Mouse (Mus musculus): ENCODE data around the gene 6430628N08Rik. TPM values are rescaled to one million over a fixed set of nuclear protein-coding genes. Genes with fewer than 3 reads are reported as not detected.
A peak's percentile ranks its signal among the peaks of the same experiment; 100 is the strongest.

6430628N08Rik gene
- total RNA-seq (2021): not detected
- long read RNA-seq, experiment 1: 0 reads
- long read RNA-seq, experiment 2: 0 reads

DNA sequence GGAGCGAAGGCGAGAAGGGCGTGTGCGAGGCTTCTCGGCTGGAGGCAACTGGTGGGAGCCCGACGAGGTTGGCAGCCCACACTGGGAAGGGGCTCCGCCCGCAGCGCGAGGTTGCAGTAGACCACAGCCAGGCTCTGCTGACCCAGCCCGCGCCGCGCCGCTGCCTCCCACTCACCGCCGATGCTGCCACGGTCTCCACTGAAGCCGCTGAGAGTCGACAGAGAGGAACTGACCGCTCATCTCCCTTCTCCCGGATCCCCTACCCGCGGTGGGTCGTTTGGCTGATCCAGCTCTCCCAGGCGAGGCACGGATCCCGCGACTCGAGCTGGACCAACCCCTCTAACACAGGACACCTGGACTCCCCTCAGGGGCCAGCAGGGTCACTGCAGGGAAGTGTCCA is at the start of gene 6430628N08Rik:
TSS of gene 6430628N08Rik (plus strand) at position 113 of the 400 bp plus-strand sequence.
- DNase-seq: no peak
- intact Hi-C loops (cut with DNase I): no loop called here

DNA sequence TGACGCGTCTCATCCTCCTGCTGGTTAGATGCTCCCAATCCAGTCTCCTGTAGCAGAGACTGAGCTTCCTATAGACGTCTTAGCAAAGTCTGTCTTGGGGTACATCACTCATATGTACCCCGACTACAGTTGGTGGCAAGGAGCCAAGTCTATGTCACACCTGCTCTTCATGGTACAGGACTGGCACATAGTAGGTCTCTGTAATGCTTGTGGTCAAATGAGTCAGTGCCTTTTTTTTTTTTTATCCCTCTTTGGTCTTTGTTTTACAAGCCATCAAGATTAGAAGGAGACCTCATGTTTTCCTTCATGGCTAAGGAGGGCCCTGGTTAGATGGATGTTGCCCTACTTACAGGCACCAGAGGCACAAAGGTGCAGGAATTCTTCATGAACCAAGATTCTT is 49.6 kb upstream of the 6430628N08Rik start:
- DNase-seq: no peak
- intact Hi-C loops (cut with DNase I): no loop called here

DNA sequence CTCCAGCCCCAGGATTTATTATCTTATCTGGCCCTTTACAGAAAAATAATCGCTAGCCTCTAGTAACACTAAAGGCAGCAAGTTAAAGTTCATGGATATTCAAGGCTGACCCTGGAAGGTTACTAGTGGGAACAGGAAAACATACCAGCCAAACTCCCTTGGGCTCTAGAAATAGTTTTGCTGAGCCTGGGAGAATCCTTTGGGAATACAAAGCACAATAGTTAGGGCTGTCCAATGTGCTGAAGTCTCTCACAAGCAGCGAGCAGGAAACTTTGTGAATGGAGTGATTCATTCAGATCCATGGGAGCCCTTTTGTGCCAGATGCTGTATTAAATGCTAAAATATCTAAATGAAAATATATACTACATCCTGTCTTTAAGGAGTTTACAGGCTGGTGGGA is 43.8 kb upstream of the 6430628N08Rik start:
- intact Hi-C loops (cut with DNase I): no loop called here
- peak in 1 of 2 experiments; percentile 23 for DNase-seq

DNA sequence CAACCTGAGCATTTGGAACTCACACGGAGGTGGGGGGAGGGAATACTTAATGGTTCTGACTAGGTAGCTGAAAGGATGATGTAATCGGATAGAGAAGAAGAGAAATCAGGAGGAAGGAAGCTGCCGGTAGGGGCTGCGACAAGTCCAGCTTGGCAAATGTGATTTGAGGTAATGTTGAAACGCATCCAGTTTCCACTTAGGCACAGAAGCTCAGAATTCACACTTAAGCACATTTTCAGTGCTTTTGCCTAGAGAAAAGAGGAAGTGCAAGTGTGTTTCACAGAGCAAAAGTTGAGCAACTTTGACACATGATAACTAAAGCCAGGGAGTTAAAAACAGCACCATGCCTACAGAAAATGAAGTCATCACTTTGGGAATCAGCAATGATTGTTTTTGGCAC is 43.1 kb upstream of the 6430628N08Rik start:
- DNase-seq: no peak

DNA sequence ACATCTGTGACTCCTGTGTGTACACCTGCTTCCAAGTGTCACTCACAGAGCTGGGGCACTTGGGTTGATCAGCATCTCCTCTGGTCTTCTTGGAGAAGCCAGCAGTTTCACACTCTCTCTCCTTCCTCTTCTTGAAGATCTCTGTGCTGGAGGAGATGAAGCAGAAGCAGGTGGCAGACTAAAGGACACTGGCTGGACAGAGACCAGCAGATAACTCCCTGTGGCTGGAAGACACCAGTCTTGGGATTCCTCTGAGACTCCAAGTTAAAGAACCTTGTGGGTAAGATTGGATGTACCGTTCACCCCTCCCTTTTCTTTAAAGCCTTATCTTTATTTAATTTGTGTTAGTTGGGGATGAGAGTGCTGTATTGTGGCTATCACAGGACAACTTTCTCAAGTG is 42.4 kb upstream of the 6430628N08Rik start:
- no peak for DNase-seq

More for the DNA sequence above, 43.1 kb upstream of the 6430628N08Rik start:
- intact Hi-C loops (cut with DNase I): no loop called here

DNA sequence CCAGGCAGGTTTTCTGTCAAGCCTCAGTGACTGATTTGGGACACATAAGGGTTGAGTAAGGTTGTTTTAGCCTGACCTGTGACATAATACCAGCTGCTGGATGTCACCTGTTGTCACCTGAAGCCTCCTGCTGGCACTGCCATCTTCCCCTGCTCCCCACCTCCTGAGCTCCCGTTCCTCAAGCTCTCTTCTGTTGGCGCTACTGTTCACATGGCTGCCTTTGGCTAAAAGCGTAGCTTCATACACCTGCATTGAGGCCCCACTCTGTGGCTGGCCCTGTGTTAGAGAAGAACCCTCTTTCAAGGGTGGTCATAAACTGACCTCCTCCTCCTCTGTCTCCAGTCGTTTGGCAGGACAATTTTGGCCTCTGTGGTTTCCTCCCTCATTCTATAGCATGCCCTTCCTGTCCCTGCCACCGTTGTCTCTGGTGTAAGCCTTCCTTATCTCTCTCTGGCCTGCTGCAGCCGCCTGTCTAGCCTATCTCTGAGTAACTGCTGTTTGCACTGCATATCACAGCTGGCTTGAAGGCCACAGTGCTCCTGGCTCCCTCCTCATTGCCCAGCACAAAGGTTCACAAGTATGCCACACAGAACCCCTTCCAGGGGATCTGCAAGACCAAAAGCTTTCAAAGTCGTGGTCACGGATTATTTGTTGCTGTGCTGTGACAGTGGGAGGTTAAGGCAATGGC is 41.3 kb upstream of the 6430628N08Rik start:
- no peak for DNase-seq
- intact Hi-C loops (cut with DNase I): no loop called here

More for the DNA sequence above, 42.4 kb upstream of the 6430628N08Rik start:
- intact Hi-C loops (cut with DNase I): no loop called here

DNA sequence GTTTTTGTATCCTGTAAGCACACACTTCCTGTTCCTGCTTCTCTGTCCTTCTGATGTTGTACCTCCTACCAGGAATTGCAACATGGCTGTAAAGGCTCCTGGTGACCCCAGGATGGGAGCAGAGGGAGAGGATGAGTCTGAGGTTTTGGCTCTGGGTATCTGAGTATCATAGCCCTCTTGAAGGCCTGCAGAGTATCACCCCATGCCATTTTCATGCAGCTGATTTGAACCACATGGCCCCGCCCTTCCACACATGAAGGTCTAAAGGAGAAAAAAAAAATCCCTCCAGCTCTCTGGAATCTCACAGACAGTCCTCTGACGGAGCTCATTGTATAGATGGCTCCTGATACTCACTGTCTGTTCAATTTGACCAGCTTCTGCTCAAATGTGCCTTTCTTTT is 40.4 kb upstream of the 6430628N08Rik start:
- no peak for DNase-seq
- intact Hi-C loops (cut with DNase I): no loop called here

DNA sequence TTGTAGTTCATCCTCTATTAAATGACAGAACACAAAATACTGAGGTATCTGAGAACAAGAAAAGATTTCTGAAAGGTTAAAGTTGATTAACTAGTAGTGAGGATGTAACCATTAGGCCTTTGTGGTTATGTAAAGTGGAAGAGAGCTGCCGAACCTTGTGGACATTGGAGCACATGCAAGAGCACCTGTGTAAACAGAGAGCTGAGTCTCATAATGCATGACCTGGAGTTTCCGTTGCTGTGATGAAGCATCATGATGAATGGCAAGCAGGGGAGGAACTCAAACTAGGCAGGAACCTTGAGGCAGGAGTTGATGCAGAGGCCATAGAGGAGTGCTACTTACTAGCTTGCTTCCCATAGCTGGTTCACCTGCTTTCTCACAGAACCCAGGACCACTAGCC is 39.8 kb upstream of the 6430628N08Rik start:
- intact Hi-C loops (cut with DNase I): no loop called here
- no peak for DNase-seq

DNA sequence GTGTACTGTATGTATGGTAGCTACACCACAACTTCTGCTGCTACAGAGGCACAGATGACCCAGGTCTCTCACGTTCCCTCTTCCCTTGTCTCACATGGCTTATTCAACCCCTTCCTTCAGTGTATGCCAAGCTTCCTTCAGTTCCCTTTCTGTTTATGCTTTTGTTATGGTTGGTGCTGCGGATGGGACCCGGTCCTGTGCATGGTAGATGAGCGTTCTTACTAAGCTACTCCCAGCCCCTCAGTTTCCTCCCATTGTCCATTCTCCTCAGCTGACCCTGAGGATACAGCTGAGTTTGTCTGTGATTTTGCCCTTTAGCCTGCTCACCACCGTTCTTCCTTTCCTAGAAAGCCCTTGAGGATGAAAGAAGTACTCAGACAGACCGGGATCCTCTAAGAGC is 38.9 kb upstream of the 6430628N08Rik start:
- intact Hi-C loops (cut with DNase I): no loop called here

DNA sequence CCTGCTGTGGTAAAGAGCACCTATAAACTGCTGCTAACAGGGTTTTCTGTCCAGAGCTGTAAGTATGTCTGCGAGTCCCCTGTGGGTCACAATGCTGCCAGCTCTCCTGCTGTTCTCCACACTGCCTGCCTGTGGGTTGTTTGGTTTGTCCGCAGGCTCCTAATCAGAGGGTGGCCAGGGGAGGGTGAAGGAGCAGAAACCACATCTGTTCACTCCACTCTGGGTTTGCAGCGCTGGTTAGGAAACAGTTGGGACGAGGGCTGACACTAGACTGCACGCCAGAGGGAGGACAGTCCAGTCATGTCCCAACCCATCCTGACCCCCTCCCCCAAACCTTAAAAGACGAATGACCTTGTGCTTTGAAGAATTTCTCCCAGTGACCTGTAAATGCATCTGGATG is 35.4 kb upstream of the 6430628N08Rik start:
- no peak for DNase-seq
- intact Hi-C loops (cut with DNase I): no loop called here

More for the DNA sequence above, 38.9 kb upstream of the 6430628N08Rik start:
- no peak for DNase-seq

DNA sequence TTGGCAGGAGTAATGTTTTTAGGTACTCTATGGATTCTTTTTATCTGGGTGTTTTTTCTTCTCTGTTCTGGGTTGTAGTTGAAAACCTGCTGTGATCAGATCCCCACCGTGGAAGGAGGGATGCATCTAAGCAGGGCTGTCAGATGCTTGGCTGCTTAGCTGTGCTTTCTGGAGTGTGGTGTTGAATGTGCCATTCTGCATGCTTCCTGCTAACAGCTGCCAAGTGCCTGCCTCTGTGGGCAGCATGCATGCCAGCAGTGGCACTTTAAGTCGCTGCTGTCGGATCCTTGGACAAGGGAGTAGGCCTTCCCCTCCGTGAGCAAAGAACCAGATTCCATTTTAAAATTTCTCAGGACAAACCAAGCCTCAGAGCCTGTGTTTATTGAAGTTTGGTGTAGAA is 34.9 kb upstream of the 6430628N08Rik start:
- intact Hi-C loops (cut with DNase I): no loop called here
- DNase-seq: no peak

DNA sequence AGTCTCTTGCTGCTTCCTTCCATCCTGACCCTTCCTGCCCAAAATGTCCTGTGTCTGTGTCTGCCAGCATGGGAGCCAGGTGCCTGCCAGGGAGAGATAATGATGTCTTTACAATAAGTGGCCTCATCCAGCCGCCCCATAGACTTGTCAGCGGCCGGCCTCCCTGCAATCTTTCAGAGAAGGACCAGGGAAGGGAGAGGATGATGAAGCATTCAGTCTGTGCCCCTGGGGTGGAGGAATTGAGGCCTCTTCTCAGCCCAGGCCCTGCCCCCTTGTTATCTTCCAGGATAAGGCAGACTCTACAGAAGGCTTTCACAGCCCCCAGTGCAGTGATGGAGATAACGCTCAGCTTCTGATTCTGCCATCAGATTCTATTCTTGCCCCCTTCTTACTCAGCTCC is 34.2 kb upstream of the 6430628N08Rik start:
- DNase-seq: no peak
- intact Hi-C loops (cut with DNase I): no loop called here

DNA sequence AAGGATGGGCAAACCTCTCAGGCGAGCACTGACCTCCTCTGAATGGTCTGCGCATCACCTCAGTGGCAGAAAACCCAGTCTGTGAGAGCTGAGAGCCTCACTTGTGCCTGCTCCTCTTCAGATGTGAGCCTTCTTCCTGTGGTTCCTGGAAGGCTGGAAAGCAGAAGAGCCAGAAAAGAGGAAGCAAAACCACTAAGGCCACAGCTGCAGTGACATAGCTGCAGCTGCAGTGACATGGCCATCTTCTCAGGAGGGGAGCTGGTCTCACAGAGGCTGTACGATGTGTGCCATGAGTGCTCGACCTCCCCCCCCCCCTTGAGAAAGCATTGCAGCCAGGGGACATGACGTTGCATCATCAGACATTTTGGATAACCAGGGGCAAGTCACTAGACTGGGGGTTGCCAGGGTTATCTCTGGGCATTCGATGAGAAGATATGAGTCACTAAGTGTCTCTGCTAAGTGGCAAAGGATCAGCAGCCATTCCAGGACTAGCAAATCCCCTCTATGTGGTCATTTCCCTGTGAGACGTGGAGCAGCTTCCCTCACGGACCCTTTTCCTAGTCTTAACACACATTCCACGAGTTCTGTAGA is 33.1 kb upstream of the 6430628N08Rik start:
- intact Hi-C loops (cut with DNase I): no loop called here
- DNase-seq: no peak

DNA sequence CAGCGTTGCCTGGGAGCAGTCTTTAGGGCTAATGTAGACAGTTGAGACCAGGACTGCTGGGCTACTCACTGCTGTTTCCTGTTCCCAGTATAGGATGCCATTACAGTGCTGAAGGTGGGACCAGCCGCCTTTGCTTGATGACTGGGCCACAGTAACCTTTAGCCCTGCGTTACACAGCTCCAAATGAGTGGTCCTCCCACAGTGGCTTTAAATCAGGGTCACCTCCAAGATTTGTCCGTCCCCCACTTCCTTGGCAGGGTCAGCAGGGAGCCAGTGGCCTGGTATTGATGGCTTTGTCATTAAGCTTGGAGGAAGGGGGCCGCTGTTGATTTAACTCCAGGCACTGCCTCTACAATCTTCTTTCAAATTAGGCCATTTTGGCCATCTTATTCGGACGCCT is 27.1 kb upstream of the 6430628N08Rik start:
- intact Hi-C loops (cut with DNase I): no loop called here
- no peak for DNase-seq

DNA sequence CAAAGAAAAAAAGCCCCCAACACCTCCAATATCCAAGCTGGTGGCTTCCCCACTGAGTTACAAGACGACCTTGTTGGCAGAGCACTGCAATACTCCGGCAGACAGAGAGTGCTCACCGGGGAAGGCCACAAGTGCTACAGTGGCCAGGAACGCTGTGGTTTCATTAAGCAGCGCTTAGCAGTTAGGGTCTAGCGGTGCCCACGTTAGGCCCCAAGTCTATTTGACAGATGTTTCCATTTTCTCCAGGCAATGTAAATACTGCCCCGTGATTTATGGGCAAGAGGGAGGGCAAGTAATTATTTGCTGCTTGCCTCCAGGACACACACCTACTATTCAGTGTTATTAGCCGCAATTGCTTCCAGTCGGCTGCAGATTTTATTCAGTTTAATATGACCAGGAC is 26.6 kb upstream of the 6430628N08Rik start:
- intact Hi-C loops (cut with DNase I): no loop called here
- no peak for DNase-seq

DNA sequence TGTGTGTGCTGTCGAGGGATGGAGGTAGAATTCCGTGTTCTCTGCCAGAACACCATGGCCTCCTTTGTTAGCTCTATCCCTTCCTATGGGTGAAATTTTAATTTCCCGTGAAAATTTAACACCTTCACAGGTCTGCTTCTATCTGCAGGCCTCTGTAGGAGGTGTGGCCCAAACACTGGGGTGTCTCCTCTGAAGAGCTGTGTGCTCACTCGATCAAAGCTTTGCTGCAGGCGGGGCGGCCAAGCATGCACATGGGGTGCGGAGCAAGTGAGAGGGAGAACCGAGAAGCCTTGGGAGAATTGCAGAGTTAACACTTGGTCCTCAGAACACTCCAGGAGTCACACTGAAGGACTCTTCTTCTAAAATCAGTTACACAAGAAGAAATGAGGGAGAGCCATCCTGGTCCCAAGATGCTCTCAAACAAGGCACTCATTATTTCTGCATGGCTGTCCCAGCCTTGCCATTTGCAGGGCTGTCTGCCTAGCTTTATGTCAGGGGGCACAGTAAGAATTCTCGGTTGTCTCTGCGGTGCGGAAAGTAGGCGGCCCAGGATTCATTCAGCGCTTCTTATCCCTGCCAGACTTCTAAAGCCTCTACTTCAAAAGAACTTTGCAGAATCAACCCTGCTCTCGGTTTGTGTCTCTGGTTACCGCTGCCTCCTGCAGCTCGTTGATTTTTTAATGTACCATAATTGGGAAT is 20.8 kb upstream of the 6430628N08Rik start:
- intact Hi-C loops (cut with DNase I): no loop called here

DNA sequence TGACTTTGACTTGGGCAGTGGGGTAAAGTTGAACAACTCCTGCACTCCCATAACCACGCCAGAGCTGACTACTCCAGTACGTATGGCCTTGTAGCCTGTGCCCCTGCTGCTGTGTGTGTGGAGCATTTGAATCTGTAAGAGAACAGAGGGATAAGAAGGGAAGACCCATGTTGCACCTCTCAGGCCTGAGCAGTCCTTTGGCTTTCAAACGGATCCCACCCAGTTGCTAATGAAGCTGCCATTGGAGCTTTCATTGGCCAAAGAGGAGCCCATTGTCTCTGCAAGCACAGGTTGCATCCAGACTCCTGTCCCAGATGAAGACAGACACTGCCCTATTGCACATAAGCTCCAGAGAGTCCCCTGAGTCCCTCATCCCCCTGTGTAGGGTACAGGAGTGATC is 17.2 kb upstream of the 6430628N08Rik start:
- no peak for DNase-seq
- intact Hi-C loops (cut with DNase I): no loop called here

More for the DNA sequence above, 20.8 kb upstream of the 6430628N08Rik start:
- no peak for DNase-seq

DNA sequence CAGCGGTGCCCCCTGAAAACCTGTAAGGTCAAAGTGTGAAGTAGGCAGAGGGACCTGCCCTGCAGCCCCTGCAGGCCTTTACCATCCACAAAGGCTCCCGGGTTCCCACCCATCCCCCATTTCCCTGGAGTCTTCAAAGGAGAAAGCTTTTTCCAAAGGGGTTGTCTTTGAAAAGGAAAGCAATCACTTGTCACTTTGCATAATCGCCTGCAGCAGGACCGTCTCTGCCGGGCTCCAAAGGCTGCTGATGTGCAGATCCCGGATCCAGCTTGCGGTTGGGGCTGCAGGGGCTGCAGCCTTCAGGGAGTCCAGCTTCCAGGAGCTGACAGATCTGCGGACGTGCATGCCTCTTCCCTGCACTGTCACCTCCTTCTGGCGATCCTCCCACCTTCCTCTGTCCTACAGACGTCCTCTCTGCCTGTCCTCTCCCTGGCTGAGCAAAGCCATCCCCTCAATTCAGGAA is 12.2 kb upstream of the 6430628N08Rik start:
- peak in 1 of 2 experiments; percentile 12 for DNase-seq
- intact Hi-C loops (cut with DNase I): no loop called here

DNA sequence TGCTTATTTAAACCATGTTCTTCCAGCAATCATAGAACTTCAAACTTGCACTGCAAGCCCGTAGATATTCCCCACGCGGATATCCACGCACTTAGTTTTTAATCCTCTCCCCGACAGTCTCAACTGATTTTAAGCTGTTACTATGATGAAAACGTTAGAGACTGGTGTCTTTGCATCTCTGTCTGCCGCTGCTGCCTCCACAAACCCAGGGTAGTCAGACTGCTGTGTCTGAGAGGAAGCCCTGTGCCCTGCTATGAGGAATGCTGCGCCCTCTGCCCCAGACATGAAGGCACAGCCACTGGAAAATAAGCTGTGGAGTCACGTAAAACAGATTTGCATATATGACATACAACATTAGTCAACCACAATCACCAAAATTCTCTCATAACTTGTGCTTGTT is 11.6 kb upstream of the 6430628N08Rik start:
- no peak for DNase-seq
- intact Hi-C loops (cut with DNase I): no loop called here

DNA sequence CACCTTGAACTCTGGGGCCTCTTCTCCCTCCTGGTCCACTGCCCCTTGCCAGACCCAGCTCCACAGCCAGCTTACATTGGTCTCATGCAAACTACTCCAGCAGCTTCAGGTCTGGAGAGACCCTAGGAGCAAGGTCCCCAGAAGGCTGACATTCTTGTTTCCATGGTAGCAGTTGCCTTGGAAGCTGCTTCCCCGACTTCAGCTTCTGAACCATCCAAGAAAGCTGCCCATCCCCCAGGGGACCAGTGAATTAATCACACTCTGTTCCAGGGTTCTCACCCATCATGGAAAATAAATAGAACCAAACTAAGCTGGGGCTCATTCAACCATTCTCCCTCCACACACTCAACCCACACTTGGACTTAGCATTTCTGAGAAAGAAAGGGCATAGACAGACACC is 9.3 kb upstream of the 6430628N08Rik start:
- no peak for DNase-seq
- intact Hi-C loops (cut with DNase I): no loop called here

DNA sequence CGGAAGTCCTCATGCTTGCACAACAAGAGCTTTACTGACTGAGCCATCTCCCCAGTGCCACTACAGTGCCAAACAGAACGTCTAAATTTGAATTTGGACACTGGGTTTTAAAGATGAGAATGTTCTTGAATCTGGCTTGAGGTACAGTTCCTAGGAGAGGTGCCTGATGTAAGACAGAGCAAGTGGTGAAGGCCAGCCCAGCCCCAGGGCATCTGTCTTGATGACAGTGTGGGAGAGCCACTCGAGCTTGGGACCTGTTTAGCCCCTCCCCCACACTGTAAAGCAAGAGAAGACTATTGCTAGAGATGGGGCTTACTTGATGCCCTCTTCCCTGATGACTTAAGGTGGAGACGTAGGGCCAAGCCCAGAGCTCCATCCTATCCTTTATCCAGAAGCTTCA is 8.3 kb upstream of the 6430628N08Rik start:
- intact Hi-C loops (cut with DNase I): no loop called here
- DNase-seq: no peak

DNA sequence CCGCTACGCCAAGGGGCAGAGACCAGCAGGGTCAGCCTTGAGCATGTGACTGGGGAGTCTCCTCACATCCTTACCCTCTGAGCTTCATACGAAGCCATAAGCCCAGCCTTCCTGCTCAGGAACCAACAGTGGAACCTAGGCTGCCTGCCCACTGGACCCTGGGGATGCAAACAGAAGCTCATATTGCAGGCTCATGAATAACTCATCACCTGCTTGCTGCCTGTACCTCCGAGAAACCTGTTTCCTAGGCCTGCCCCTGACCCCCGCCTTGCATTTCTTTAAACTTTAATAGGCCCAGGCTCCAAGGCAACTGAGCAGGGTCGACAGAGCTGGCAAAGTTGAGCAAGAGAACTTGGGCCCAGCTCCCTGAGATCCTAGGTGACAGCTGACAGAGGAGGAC is 6.4 kb upstream of the 6430628N08Rik start, which contains the start of gene Kncn:
TSS of gene Kncn (plus strand) at position 379 of the 400 bp plus-strand sequence.
- no peak for DNase-seq
- intact Hi-C loops (cut with DNase I): no loop called here

All from heart, postnatal 14 days (tissue).